Mouse (Mus musculus) ES-CJ7 (cell line): ENCODE measurements around the gene Pick1.

Source experiments
- DNase-seq: peaks from one replicate; pipeline ENCODE4 v3.0.0; 2011; ENCODE audit warnings: low read depth, low spot score

The Pick1 gene

DNA sequence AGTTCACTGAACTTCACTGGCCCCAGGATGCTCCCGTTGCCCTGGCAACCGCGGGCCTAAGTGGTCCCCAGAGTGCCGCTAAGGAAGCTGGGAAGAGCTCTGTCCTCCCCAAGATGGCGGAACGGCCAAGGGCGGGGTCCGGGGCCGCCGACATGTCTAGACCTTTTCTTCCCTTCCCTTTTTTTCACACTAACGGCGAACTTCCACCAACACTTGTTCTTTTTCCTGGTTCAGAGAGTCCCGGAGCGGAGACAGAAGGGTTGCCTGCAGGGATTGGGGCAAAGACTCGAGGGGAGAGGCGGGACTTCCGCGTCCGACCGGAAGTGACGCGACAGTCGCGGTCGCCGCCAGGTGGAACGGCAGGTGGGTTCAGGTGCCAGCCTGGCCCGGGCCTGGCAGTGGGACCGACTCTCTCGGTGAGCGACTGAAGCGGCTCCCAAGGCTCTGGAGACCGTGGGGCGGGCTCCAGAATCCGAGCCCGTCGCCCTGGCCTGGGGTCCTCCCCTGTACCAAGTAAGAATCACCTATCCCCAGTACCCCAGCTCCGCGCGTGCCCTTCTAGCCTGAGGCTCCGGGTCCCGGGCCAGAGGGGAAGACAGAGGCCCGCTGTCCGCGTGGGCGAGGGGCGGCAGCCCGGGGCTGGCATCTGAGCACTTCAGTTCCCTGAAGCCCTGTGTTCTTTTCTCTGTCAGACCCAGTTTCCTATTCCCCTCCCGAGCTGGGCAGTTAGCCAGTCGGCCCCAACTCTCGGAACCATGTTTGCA lies at the start of gene Pick1, which contains the start of gene Gm49486:
TSS of gene Pick1 (plus strand) at position 116 of the 764 bp plus-strand sequence.
TSS of gene Gm49486 (plus strand) at position 334 of the 764 bp plus-strand sequence.
- DNase-seq, result peak; percentile 89

DNA sequence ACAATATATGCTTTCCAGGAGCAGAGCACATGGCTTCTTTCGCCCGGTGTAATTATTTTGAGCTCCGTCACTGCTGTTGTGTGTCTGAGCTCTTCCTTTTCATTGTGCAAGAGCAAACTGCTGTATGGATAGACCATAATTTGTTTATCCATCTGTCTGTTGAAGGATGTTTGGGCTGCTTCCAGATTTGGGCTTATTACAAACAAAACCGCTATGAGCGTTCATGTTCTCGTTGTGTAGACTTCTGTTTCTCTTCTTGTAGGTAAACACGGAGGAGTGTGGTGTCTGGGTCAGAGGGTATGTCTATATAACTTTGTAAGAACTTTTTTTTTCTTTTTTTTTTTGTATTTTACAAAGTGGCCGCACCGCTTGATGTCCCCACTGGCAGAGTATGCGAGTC lies 43.8 kb upstream of the Pick1 start:
- no peak for DNase-seq

DNA sequence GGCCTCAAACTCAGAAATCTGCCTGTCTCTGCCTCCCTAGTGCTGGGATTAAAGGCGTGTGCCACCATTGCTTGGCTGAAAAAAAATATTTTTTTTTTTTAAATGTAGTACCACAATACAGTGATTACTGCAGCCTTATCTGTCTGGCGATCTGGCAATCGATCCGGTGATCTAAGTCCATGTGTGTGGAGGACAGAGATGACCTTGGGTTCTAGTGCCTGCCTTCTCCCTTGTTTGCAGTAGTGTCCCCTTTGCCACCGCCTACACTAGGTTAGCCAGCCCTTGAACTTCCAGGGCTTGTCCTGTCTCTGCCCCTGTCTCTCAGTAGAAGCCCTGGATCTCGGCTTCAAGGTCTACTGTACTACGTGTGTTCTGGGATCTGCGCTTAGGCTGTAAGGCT lies 41.2 kb upstream of the Pick1 start:
- DNase-seq, result no peak

DNA sequence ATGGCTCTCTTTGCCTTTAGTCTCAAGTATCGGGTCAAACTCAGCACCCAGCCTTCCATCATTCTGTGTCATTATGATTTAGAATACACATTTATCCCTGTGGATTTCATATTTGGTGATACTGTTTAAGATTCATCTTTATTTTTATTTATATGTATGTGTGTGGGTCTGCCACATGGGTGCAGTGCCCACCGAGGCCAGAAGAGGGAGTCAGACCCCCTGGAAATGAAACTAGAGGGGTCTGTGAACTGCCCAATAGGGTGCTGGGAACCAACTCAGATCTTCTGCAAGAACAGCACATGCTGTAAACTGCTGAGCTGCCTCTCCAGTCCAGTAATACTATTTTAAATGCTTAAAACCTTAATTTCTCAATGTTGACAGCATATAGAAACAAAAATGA lies 37.5 kb upstream of the Pick1 start:
- no peak for DNase-seq

DNA sequence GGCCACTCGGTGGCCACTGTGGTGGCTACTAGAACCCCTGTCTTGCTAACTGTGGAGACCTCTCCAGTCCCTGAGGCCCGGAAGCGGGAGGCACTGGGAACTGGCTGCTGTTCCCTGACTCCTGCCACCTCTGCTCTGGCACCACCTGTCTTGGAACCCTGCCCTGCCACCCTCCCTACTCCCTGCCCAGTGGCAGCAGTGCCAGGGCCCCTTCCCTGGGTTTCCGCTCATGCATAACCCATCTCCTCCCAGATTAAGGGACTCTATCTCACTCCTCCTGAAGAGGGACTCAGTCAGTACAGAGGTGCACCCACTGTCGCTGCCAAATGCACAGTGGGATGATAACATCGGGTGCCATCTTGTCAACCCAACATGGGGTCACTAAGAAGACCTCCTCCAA lies 36.5 kb upstream of the Pick1 start:
- DNase-seq, result no peak

DNA sequence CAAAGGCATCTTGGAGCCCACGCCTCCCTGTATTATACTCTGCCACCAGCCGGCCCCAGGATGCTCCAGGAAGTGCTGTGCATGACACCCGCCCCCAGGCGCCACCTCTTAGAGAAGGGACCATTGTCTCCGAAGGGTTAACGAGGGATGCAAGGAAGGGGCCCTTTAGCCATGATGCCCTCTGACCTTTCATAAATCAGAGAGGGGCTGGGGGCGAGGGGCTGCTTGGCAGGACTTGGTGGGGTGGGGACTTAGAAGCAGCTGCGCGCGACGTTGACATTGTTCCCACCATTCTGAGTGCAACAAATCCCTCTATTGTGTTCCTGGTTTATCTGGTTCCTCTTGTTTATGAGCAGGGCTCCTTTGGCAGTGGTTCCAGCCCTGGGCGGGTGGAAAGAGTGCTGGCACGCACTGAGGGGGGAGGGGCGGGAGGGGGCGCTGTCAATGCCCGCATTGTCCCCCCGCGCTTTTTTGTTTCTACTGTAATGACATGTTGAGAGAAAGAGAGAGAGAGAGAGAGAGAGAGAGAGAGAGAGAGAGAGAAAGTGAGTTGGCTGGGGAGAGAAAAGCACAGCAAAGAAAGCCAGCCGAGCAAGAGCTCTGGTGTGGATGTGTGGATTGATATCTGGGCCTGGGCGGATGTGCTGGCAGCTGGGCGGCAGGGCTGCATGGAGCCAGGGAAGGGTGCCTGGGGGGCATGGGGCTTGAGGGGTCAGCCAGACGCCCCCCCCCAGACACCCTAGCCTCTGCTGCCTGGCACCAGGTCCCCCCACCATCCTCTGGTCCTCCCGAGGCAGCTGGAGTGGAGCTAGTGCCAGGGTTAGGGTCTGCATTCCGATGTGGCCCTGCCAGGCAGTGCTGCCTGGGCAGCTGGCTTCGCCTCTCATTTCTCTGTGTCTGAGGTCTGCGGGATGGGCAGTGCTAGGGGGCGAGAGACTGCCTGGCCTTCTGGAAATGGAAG lies 35.8 kb upstream of the Pick1 start:
- peak; percentile 72 for DNase-seq

DNA sequence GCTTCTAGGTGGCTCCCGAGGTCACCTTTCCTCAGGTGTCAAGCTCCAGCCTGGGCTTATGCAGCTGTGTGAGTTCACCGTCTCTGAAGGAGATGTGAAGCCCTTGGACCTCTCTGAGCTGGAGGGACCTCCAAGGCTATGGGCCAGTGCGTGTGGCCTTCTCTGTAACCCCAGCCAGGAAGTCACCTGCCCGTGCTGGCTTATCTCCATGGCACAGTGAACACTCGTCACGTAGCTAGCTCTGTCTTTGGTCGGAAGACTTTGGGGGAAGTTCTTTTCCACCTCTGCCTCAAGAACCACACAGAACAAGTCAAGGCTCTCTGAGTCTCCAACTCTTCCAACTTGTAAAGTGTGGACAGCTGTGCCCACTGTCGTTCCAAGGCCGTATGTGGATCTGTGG lies 34.9 kb upstream of the Pick1 start:
- DNase-seq, result no peak

DNA sequence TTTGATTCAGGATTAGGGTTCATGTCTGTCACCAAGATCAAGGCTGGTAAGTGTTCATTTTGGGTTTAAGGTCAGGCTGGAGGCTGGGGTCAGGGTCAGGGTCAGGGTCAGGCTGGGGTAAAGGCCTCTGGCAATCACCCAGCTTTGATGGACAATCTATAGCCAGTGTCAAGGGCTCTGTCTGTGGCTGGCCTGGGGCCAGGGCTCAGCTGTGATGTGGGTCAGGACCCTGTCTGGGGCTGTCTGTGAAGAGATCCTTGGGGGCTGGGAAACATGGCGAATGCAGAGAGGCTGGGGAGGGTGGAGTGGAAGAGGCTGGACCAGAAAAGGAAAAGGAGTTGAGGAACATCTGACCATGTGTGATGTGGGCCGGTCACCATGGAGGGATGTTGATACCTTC lies 34.0 kb upstream of the Pick1 start:
- no peak for DNase-seq

DNA sequence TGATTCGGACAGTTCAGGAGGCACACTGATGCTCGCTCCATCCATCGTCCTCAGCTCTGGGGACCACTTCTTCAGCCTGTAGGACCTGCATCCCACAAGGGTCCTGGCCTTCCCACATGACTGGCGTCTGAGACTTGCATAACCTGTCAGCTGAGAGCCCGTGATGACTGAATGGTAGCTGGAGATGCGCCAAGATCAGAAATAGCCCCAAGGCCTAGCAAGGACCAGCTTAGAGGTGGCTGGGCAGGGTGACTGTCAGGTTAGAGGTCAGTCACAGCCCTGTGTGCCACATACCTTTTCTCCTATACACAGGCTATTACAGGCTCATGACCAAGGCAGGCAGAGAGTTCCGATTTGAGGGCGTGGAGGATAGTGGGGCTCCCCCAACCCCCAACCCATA lies 33.5 kb upstream of the Pick1 start:
- no peak for DNase-seq

DNA sequence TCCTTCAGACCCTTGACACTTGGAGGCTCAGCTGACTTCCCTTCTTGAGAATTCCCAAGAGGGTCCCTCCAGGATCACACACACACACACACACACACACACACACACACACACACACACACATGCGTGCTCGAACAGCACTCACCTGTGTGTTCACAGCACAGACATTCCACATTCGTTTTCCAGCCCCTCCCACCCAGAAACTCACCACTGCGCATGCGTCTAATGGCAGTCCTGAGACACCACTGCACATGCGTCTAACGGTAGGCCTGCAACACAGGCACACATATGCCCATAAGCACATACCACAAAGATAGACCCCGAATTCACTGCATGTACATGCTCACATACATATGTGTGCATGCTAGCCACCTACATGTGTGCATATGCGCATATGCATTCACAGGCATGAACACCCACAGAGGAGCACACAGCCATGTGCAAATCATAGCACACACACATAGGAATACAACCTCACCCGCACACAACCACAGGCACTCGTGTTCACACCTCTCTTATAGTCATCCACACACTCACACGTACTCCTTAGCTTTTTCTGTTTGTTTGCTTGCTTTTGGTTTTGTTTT lies 29.5 kb upstream of the Pick1 start:
- no peak for DNase-seq

DNA sequence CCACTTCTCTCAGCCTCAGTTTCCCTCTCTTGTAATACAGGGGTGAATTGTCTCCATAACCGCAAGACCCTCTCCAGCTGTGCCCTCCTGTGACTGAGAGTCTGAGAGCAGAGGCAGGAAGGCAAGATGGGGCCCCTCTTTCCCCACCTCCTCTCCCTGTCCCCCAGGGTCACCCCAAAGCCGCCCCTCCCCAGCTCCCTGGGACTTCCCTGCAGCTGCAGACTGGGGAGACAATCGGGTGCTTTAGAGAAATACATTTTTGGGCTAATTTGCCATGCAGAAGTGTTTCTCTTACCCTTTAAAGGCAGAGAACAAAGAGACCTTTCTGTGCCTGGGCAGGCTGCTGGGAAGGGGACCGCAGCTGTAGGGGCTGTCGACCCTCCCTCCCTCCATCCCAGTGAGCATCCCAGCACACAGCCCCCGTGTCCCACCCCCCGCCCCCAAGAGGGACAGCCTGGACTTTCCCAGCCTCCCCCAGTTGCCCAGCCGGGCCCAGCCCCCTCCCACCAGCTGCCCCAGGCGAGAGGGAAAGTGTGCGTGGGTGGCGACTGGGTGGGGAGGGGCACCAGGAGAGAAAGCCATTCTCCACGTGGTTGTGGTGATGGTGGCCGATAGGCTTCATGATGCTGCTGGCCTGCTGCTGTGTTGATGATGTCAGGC lies 27.4 kb upstream of the Pick1 start:
- no peak for DNase-seq

DNA sequence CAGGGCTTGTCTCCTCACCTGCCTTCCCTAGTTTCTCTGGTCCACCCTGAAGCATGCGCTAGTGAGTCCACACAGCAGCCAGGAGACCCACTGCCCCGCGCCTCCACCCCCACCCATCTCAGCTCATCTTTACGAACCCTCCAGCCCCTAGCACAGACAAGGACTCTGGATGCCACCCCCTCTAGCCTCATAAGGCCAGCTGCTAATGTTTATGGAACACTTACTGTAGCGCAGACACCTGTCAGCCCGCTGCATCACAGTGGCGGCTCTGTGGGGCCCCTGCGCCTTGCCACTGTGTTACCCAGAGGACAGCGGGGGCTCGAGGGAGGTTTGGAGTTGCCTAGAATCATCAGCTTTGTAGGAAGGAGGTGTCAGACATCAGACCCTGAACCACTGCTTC lies 26.4 kb upstream of the Pick1 start:
- DNase-seq, result no peak

DNA sequence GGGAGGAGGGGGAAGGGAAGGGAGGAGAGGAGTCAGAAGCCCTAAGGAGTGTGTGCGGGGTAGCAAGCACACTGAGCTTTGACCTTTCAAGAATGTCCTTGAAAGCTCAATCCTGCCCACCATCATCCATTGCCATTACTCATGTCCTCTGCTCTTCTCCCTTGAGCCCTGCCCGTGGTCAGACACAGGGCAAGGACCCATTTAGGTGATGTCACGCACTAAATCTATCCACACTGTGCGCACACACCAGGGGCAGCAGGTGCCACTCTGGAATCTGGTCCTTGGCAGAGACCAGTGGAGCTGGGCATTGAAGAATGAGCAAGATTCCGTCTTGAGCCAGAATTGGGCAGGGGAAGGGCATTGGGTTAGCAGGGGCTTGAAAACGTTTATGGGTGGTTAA lies 20.8 kb upstream of the Pick1 start:
- no peak for DNase-seq

DNA sequence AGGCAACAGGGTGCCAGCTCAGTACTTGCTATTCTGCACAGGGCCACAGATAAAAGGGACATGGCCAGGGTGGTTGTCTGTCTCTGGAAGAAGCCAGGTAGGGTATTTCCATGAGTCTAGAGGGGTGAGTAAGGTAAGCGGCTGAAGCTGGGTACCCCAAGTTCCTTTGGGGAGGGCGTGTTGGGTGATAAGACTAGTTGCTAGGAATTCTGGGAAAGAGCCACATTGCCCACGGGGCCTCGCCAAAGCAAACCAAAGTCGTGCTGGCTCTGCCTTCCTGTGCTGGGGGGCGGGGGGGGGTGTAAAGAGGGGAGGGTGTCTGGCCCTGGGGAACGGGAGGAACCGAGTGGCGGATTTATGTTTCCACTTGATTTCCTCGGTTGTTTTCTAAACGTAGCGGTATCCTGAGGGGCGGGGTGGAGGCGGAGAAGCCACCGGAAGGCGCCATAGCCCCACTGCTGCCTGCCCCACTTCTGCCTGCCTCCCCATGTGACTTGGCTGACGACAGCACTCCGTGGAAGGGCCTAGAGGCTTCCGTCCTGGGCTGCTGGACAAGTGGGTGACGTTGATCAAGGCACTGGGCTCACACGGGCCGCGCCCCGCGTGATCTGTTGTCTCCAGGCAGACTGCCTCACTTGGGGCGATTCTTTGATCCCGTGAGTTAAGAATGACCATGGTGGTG lies 20.1 kb upstream of the Pick1 start:
- DNase-seq, result no peak

DNA sequence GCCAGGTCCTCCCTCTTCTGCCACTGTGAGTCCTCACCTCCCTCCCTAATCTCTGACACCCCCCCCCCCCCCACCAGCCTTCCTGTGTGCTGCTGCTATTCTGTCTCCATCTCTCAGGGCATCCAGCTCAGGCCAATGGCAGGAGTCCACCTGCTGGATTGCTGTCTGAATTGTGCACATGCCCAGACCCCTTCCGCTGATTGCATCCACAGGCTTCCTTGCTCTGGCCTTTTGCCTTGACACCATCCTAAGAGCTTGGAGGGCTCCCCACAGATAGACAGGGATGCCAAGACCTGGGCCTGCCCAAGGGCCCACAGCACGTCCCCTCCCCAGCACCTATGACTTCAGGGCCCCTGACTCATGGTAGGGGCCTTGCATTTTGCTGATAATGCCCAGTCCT lies 18.6 kb upstream of the Pick1 start:
- DNase-seq, result no peak

DNA sequence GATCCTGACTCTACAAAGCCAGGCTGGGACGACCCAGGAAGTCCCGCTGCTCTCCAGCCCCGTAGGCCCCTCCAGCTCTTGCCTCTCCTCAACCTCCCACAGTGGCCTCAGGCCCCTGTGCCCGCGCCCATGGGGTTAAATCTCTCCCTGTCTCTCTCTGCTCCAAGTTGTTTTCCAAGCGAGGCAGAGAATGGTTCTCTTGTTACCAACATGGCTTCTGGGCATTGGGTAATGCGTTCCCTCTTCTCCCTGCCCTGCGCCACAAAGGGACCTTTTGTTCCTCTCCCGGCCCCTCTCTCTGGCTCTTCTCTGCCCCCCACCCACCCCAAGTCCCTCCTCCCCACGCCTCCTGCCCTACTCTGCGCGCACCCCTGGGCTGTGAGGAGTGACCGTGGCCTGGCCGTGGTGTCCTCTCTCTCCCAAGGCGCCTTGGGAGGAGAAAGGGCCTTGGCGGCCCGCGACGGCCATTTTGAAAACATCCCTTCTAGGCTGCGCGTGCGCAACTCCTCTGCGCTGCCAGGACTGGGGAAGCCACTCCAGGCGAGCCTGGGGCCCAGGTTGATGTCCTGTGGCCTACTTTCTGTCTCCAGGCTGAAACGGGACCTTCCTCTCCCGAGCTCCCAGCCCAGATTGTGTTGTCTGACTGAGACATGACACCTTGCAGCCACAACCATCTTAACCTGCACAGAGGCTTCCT lies 16.1 kb upstream of the Pick1 start:
- DNase-seq, result peak; percentile 40

DNA sequence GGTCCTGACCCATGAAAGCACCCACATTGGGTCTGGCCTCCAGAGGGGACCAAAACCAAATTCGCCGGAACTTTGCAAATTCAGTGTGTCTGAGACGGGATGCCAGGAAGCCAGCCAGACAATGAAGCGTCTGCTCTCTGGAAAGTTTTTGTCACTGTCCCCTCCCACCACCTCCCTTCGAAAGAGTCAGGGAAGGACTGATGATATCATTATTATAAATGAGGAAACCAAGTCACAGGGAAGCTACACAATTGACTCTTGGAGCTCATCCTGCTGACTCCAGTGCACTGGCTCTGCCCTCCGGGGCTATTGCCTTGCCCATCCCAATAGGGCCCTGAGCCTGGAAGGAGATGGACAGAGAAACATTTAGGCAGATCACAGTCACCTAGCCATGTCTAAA lies 15.4 kb upstream of the Pick1 start:
- no peak for DNase-seq

DNA sequence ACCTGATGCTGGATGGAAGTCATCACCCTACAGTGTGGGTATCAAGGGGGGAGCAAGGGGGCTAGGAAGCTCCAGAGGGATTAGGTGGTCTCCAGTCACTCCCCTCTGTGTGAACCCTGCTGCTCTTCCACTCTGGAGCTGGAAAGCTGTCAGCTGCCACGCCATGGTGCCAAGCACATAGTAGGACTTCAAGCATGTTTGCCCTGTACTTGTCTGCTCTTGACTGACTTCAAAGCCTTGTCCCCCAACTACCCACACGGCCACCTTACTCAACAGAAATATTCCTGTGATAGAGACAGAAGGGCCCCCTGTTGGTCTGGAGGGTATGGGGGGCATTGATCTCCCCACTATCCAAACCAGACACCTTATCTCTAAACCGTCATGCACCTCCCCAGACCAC lies 12.8 kb upstream of the Pick1 start:
- DNase-seq, result no peak

DNA sequence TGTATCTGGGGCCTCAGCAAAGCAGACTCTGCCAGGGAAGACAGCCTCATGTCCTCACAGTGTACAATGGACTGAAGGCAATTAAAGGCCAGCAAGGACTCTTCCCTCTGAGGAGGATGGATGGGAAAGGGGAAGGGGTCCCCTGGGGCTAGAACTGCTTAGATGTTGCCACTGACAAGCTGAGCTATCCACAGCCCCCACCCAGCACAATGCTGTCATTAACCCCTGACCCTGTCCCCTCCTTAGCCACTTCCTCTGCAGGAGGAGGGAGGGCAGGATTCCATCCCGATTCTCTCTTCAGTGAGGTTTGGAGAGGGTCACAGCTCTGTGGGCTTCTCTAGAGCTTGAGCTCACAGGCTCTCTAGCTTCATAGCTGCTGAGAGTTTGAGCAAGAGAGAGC lies 9.4 kb upstream of the Pick1 start:
- DNase-seq, result no peak

DNA sequence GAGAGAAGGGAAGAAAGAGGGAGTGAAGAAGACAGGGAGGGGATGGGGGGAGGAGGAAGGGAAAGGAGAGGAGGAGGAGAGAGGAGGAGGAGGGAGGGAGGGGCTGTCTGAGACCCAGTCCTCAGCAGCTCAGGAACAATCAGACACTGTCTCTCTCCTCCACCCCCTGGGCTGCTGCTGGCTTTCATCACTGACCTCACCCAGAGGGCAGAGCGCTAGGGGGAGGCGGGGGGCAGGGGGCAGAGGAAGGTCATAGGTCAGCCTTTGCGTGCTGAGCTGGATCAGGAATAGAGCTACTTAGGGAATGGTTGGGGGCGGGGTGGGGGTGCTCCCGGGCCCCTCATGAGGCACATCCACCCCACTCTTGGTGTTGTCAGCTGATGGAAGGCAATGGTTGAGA lies 5.3 kb upstream of the Pick1 start:
- peak; percentile 67 for DNase-seq

DNA sequence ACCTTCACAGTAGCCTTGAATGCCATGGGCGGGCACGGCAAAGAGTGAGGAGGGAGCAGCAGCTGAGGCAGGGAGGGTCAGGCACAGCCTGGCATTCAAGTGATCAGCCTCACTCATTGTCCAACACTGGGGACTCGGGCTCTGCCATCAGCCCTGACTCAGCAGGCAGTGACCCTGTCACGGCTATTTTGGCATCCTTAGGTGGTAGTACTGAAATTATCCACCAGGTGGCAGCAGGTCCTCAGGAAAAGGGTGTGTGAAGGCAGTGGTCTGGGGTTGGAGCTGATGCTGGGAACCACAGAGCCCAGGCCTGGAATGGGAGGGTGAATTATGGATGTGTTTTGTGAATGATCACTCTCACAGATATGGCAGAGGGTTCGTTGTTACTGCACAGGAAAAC lies 4.3 kb upstream of the Pick1 start:
- peak; percentile 85 for DNase-seq
